Mouse (Mus musculus) v-Abl transformed pro-B cells (cell line): ENCODE results near the gene Unc80.

Experiments
- in situ Hi-C, 2 experiments: fragments of 400-800 bp; cut with MboI; formaldehyde crosslinking; loops; one replicate each; pipeline ENCODE4 v1.15.1; 2025; ENCODE audit not compliant: unreplicated experiment in 2 of 2

The Unc80 gene

GRCm38 (mm10) chr1:66700693-66701575 is 232.8 kb downstream of the Unc80 start, which contains the start of gene Rpe:
Rpe (plus strand) TSS chr1:66700831.
- in situ Hi-C loops: loop anchor here (10.0 to 25.0 kb wide), 2 partner anchors 1514 to 1516 kb away; partner anchors contain the start of genes Idh1 (in 2 of the 2) and Pikfyve (in 2 of the 2)

DNA sequence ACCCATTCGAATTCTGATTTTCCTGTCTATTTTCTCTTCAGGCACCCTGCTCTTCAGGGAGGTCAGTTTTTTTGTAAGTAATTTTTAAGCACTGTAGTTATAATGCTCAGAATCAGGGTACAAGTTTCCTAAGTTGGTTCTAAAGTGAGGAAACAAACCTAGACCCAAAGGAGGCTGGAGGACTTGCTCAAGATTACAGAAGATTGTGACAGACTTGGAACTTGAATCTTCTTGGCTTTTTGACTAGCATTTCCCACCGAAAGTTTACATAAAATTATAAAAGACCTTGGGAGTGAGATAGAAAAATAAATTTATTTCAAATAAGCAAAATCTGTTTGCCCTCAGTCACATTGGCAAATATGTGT is 233.4 kb downstream of the Unc80 start:
- in situ Hi-C loops: loop anchor here (10.0 to 25.0 kb wide), 2 partner anchors 1514 to 1517 kb away; partner anchors contain the start of genes Idh1 (in 2 of the 2) and Pikfyve (in 2 of the 2)

- in situ Hi-C loops: loop anchor here (10.0 to 25.0 kb wide), 2 partner anchors 1515 to 1518 kb away; partner anchors contain the start of genes Idh1 (in 2 of the 2) and Pikfyve (in 2 of the 2)
Observed at GRCm38 (mm10) chr1:66702623-66703345, 234.6 kb downstream of the Unc80 start.

- in situ Hi-C loops: loop anchor here (10.0 to 25.0 kb wide), 2 partner anchors 1517 to 1520 kb away; partner anchors contain the start of genes Idh1 (in 2 of the 2) and Pikfyve (in 2 of the 2)
Observed at GRCm38 (mm10) chr1:66704523-66704922, 236.4 kb downstream of the Unc80 start.

DNA sequence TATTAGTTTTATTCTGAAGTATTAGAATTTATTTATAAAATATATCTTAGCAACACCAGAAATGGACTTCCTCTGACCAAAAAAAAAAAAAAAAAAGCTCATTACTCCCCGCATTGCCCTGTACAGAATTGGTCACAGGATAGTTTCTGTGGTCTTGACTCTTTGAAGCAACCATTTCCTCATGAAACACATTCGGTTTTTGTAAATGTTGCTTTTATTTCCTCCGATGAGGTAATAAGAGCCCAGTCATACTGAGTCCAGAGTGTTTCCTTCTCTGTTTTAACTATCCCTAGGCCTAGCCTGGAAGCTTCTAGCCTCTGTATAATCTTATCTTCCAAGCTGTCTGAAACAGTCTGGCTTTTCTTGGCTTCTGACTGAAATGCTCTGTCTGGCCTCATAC is 244.7 kb downstream of the Unc80 start:
- in situ Hi-C loops: loop anchor here in 1 of 2 experiments (25.0 kb wide), 1 partner anchor 1526 kb away; the partner anchor contains the start of genes Idh1 and Pikfyve

- in situ Hi-C loops: loop anchor here in 1 of 2 experiments (5.0 to 25.0 kb wide), 2 partner anchors 42 to 1468 kb away; no protein-coding TSS in a partner anchor
Observed at GRCm38 (mm10) chr1:66730581-66730980, 262.4 kb downstream of the Unc80 start.
